Mouse (Mus musculus) bone marrow macrophage, adult 2 months (primary cell): Measurements from ENCODE around the gene Kctd15. TPM values are rescaled to one million over a fixed set of nuclear protein-coding genes. Genes with fewer than 3 reads are reported as not detected.

Source experiments
- H3K27ac ChIP-seq: 2 replicates; pipeline ENCODE4 v1.5.1; 2012; ENCODE audit warnings: low read depth, low read length; ENCODE audit not compliant: insufficient read depth
- H3K4me1 ChIP-seq: 2 replicates; pipeline ENCODE4 v1.6.1; 2012; ENCODE audit warnings: low read length; ENCODE audit not compliant: control insufficient read depth, insufficient read depth
- H3K4me3 ChIP-seq: 2 replicates; pipeline ENCODE4 v1.5.1; 2012; ENCODE audit warnings: mild to moderate bottlenecking, low read length, moderate library complexity; ENCODE audit not compliant: insufficient read depth
- CTCF ChIP-seq: IDR thresholded peaks from 2 replicates; pipeline ENCODE4 v1.5.1; 2012; ENCODE audit warnings: low read depth, mild to moderate bottlenecking, low read length, moderate library complexity
- POLR2A ChIP-seq: IDR thresholded peaks from 2 replicates; pipeline ENCODE4 v1.6.1; 2012; ENCODE audit warnings: mild to moderate bottlenecking, low read depth, low read length, borderline replicate concordance
- polyA plus RNA-seq: library from polyadenylated mRNA; stranded (reverse); fragments of >200 nt; gene quantifications from 2 replicates; pipeline ENCODE4 v1.2.4, GENCODE M21; 2012; ENCODE audit not compliant: missing spikeins, insufficient read depth, insufficient read length

Kctd15 gene
- polyA plus RNA-seq, 1 experiment: not detected

DNA sequence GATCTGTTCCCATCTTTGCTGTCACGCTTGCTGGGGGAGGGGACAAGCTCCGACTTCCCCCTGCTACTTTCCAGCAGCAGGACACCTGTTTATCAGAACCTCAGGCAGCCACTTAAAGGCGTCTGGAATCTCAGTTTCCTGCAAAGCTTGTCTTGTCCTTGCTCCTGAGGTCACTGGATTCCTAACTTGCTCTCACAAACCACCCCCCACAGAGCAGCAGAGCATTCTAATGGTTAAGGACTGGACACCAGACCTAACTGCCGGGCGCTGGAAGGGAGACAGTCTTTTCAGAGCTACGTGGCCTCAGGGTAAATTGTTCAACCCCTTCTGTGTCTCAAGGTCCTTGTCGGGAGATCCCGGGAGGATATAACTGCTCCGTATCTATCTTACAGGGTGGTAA lies 12.8 kb upstream of the Kctd15 start:
- TF ChIP-seq POLR2A (no peak), CTCF (no peak)
- Histone ChIP-seq H3K27ac (no peak overlapping the region), H3K4me3 (no peak overlapping the region), H3K4me1 (no peaks in the 10 kb centered on the region)

DNA sequence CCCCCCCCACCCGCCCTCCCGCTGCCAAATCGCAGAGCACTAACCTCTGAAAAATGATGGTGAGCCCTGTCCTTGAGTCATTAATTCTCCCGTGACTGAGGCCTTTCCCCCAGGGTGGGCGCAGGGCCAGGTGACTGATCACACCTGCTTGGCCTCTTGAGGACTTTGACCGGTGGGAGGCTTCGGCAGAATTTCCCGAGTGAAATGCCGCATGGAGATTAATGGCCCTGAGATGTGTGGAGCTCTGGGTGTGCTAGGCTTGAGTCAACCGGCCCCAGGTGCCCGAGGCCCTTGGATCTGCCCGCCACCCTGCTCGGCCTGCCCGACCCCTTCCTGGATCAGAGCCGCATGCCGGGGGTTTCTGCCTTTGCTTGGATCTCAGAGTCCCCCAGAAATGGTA lies 11.3 kb upstream of the Kctd15 start:
- H3K4me1 ChIP-seq: no peaks in the 10 kb centered on the region
- H3K27ac ChIP-seq: no peak overlapping the region
- TF ChIP-seq CTCF (no peak), POLR2A (no peak)
- H3K4me3 ChIP-seq: no peak overlapping the region

DNA sequence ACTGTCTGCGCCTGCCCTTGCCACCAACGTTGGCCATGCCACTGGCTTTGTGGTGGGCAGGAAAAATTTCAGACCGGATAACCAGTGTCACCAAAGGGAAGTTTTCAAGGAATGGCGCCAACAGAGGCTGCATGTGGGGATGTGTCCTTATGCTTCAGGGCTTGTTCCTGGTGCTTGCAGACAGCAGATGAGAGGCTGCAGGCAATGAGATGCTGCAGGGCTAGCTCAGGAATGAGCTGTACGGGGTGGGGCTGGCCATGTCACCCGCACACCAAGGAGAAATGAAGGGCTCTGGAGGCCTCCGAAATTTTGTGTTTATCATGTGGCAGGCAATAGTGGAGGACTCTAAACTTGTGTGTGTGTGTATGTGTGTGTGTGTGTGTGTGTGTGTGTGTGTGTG lies 6.6 kb upstream of the Kctd15 start:
- no peak overlapping the region for H3K27ac ChIP-seq
- TF ChIP-seq CTCF (no peak), POLR2A (no peak)
- H3K4me1 ChIP-seq: no peaks in the 10 kb centered on the region
- H3K4me3 ChIP-seq: no peak overlapping the region

DNA sequence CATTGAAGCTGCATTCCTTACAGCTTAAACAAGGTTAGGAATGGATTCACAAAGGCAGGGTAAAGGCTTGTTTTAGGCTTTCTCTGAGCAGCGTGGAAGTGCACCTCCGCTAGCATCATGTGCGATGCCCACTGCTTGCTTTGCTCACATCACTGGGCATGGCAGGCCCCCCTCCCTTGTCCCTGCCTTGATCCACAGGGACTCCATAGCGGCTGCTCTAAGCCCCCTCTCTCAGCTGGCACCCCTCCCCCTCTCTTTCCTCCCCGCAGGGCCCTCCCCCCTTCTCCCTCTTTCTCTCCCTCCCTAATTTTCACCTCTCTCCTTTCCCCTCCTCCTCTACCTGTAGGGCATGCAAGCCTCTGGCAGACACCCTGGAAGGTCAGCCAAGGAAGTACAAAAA lies 5.7 kb upstream of the Kctd15 start:
- Histone ChIP-seq H3K4me3 (no peak overlapping the region), H3K27ac (no peak overlapping the region), H3K4me1 (no peaks in the 10 kb centered on the region)
- TF ChIP-seq CTCF: no peak
- TF ChIP-seq POLR2A: no peak

DNA sequence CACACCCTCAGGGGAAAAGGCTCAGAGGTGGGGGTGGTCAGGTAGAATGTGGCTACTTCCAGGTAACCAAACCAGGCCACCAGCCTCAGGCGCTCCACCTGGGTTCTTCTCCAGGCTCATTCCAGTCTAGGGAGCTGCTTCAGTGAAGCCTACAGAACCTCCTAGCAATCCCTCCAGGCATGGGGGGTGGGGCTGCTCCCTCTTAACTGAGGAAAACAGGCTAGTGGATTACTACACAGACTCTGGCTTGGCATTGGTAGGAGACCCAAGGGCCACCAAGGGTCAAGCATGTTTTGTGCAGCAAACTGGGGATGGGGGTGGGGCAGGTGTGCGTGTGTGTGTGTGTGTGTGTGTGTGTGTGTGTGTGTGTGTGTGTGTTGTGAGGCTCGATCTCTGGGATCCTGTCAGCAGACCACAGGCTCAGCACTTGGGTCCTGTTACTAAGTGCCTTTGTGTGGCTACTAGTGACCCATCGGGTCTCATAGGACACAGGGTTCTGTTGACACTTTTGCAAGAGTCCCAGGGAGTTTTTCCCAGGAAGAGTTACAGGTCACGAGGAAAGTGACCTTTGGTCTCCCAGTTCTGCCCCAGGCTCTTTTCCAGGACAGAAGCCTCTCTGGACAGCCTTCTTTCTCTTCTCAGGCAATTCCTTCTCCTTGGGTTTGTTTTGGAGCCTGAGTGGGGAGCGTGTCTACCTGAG lies 3.0 kb upstream of the Kctd15 start:
- TF ChIP-seq CTCF (no peak), POLR2A (no peak)
- no peak overlapping the region for H3K27ac ChIP-seq
- no peaks in the 10 kb centered on the region for H3K4me1 ChIP-seq
- H3K4me3 ChIP-seq: no peak overlapping the region

DNA sequence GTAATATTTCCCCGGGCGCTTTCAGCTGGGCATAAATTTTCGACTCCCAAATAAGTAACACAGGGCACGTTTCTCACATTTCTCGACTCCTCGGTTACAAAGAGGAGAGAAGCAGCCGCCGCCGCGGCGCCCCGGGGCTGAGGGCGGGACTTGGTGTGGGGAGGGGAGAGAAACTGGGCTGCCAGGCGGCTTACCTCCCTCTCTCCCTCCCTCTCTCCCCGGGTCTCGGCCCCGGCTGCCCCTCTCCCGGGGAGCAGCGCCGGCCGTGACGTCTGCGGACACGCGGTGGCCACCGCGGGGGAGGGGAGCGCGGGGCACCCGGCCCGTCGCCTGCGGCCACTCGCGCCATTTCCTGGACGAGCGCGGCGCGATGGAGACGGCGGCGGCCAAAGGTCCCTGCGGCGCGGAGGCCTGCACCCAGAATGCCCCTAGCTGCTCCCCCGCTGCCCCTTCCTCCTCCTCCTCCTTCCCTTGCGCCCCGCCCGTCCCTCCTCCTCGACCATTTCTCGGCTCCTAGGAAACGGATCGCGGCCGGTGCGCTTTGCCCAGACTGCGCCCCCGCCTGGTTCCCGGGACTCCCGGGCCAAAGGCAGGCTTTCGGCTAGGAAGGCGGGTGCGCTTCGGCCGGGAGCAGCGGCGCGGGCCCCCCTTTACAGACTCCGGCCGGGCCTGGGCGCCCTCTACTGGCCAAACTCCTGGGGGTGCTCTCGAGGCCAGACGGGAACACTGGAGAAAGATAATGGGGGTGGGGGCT lies 1.3 kb downstream of the Kctd15 start:
- peak overlapping the region; percentile 61 for H3K4me3 ChIP-seq
- TF ChIP-seq POLR2A (no peak), CTCF (peak; percentile 76)
- no peaks in the 10 kb centered on the region for H3K4me1 ChIP-seq
- H3K27ac ChIP-seq: no peak overlapping the region

DNA sequence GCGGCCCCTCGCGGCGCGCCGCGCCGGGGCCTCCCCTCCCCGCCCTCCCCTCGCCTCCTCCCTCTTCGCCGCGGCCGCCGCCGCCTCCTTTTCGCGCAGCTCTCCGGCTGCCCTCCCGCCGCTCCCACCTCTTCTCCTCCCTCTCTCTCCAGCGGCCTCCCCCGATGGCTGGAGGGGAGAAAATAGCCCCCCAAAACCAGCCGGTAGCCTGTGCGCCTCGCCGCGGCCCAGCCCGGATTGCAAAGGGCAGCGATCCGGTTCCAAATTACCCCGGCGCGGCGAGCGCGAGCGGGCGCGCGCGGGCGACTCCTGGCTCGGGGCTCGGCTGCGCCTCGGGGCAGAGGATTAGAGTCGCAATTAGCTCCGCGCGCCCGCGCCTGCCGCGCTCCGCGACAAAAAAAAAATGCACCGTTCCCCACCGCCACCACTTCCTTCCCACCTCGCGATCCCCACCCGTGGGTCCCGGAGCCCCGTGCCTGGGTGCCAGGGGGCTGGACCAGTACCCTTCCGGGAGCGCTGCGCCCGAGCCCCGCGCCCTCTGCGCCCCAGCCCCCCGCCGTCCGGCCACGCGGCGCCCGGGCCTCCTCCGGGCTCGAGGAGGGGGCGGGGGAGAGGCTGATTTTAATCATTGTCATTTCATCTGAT lies 2.0 kb downstream of the Kctd15 start:
- TF ChIP-seq POLR2A: no peak
- no peak for TF ChIP-seq CTCF
- peak overlapping the region; percentile 61 for H3K4me3 ChIP-seq
- no peaks in the 10 kb centered on the region for H3K4me1 ChIP-seq
- no peak overlapping the region for H3K27ac ChIP-seq

DNA sequence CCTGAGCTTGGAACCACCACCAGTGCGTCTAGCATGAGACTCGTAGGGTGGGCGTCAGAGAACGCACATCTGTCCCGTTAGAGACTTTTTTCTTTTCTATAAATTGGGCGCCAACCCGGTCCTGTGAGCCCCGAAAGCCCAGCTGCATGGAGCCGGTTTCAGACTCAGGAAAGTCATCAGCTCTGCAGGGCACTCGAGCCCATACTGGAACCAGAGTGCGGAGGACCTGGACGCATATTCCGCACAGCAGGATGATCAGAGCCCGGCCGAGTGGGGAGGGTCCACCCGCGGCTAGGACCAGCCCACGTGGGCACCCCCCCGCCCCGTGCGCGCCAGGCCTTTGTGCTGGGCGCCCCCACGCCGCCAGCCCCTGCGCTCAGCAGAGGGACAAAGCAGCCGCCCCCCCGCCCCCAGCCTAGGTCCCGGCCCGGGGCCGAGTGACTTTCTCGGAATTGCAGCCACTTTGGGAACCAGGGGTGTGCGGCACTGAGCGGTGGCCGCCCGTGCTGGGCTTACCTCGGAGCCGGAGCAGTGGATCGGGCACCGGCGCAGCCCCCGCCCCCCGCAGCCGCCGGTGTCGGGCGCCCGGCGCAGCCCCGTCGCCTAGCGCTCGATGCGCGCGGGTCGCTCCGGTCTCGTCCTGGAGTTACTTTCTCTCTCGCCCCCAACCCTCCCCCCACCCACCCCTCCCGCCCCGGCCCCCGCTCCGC lies 2.6 kb downstream of the Kctd15 start:
- H3K27ac ChIP-seq: no peak overlapping the region
- TF ChIP-seq CTCF (no peak), POLR2A (no peak)
- no peak overlapping the region for H3K4me3 ChIP-seq
- H3K4me1 ChIP-seq: no peaks in the 10 kb centered on the region

DNA sequence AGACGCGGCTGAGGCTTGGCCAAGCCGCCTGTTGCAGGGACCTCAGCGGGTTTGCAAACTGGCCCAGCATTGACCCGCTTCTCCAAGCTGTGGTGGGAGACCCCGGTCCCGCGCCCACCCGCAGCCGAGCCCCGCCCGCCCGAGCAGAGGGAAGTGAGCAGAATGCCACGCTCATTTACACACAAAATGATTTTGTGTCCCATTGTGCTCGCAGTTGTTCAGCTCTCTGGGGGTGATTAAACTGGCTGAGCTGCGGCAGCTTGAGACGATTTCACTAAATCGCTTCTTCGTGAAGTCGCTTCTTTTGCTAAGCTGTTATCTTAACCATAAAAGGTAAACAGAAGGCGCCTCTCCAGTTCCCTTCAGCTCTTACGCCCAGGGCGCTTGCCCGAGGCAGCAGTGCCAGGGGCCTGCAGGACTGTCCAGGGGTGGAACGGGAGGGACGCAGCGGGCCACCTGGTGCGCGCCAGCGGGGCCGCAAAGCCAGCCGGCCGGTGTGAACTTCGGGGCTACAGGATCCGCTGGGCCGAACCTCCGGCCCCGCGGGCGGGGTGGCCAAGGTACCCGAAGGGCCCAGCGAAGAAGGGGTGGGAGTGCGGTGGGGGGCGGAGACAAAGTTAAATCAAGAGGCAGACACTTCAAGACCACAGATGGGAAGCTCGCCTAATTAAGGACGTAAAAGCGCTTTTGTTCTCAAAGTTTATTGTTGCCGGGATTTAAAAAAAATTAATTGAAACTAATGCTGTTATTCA lies 3.6 kb downstream of the Kctd15 start:
- H3K4me3 ChIP-seq: no peak overlapping the region
- H3K4me1 ChIP-seq: no peaks in the 10 kb centered on the region
- TF ChIP-seq POLR2A (no peak), CTCF (no peak)
- H3K27ac ChIP-seq: no peak overlapping the region
